Mouse (Mus musculus) kidney, embryonic 15.5 days (tissue): ENCODE measurements around the gene Cyp27a1. TPM values are rescaled to one million over a fixed set of nuclear protein-coding genes. Genes with fewer than 3 reads are reported as not detected.

ENCODE experiments used
- ATAC-seq: fragments of 200-750 bp; cut with Nextera tagmentation; replicated peaks from 2 replicates; pipeline ENCODE4 v1.8.0; 2017; ENCODE audit warnings: moderate TSS enrichment; ENCODE audit not compliant: low FRiP score
- H3K27ac ChIP-seq: fragments of 300-500 bp; sonication (generic); 2 replicates; pipeline ENCODE4 v1.5.1; 2015; ENCODE audit warnings: mild to moderate bottlenecking, inconsistent platforms
- H3K27me3 ChIP-seq: fragments of 300-500 bp; sonication (generic); 2 replicates; pipeline ENCODE4 v1.6.1; 2015; ENCODE audit warnings: inconsistent platforms
- H3K36me3 ChIP-seq: fragments of 300-500 bp; sonication (generic); 2 replicates; pipeline ENCODE4 v1.6.1; 2015; ENCODE audit warnings: inconsistent platforms
- H3K4me1 ChIP-seq: fragments of 300-500 bp; sonication (generic); 2 replicates; pipeline ENCODE4 v1.6.1; 2015; ENCODE audit warnings: inconsistent platforms
- H3K4me2 ChIP-seq: fragments of 300-500 bp; sonication (generic); 2 replicates; pipeline ENCODE4 v1.6.1; 2015; ENCODE audit warnings: moderate library complexity, mild to moderate bottlenecking, inconsistent platforms
- H3K4me3 ChIP-seq: fragments of 300-500 bp; sonication (generic); replicated peaks from 2 replicates; pipeline ENCODE4 v1.5.1; 2015; ENCODE audit warnings: mild to moderate bottlenecking, inconsistent platforms
- H3K9ac ChIP-seq: fragments of 300-500 bp; sonication (generic); 2 replicates; pipeline ENCODE4 v1.6.1; 2015; ENCODE audit warnings: mild to moderate bottlenecking, inconsistent platforms
- H3K9me3 ChIP-seq: fragments of 300-500 bp; sonication (generic); replicated peaks from 2 replicates; pipeline ENCODE4 v1.6.1; 2016; ENCODE audit warnings: inconsistent platforms
- WGBS: fragments of 180-500 bp; shearing (Covaris S2); methylation state at CpG from one replicate; pipeline ENCODE4 v1.1.7; 2015; ENCODE audit warnings: mixed read lengths; 5-methylcytosine and 5-hydroxymethylcytosine counted together
- polyA plus RNA-seq: library from polyadenylated mRNA; unstranded; fragments of >200 nt; fragmentation: Nextera tagmentation; extraction: Ambion mirVana; gene quantifications from 2 replicates; pipeline ENCODE4 v1.2.1, GENCODE M21; 2015

Gene Cyp27a1
- polyA plus RNA-seq, 1 experiment from 2014 or later: 7.2 TPM

DNA sequence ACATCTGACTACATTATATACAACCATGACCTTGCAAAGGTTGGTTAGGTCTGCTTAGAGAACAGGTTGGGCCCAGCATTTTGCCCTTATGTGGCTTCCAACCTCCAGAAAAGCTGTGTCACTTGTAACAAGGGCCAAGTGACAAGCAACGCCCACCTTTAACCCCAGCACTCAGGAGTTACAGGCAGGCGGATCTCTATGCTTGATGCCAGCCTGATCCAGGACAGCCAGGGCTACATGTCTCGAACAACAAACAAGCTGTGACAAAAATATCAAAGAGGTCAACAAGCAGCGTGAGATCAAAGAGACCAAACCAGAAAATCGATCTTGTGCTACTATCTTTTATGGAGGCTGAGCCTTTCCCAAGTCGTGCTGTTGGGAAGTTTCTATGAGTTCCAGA, 8.3 kb downstream of the Cyp27a1 start:
- 61% methylated on average over 6 of the region's 6 CpGs for WGBS

DNA sequence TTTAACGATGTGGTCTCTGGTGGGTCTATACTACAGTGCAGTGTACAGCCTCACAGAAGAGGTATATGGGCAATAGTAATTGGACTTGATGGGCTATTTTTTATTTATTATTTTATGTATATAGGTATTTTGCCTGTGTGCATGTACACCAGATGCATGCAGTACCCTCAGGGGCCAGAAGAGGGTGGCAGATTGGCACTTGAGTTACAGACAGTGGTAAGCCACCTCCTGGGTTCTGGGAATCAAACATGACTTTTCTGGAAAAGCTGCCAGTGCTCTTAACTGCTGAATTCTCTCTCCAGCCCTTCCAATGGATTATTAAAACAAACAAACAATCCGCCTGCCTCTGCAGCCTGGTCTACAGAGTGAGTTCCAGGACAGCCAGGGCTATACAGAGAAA, 10.4 kb downstream of the Cyp27a1 start:
- H3K9me3 ChIP-seq: no peaks in the 10 kb centered on the region
- H3K36me3 ChIP-seq: no peaks in the 10 kb centered on the region
- no peaks in the 10 kb centered on the region for H3K27me3 ChIP-seq
- H3K4me3 ChIP-seq: no peak overlapping the region
- 85% methylated on average over 2 of the region's 2 CpGs for WGBS
- H3K27ac ChIP-seq: no peak overlapping the region
- ATAC-seq: no peak
- no peak overlapping the region for H3K4me2 ChIP-seq
- H3K4me1 ChIP-seq: no peaks in the 10 kb centered on the region
- no peak overlapping the region for H3K9ac ChIP-seq

More for the DNA sequence above, 8.3 kb downstream of the Cyp27a1 start:
- Histone ChIP-seq H3K27me3 (no peaks in the 10 kb centered on the region), H3K4me2 (no peak overlapping the region), H3K27ac (no peak overlapping the region), H3K36me3 (no peaks in the 10 kb centered on the region), H3K4me1 (no peaks in the 10 kb centered on the region), H3K9ac (no peak overlapping the region), H3K4me3 (no peak overlapping the region), H3K9me3 (no peaks in the 10 kb centered on the region)
- no peak for ATAC-seq

DNA sequence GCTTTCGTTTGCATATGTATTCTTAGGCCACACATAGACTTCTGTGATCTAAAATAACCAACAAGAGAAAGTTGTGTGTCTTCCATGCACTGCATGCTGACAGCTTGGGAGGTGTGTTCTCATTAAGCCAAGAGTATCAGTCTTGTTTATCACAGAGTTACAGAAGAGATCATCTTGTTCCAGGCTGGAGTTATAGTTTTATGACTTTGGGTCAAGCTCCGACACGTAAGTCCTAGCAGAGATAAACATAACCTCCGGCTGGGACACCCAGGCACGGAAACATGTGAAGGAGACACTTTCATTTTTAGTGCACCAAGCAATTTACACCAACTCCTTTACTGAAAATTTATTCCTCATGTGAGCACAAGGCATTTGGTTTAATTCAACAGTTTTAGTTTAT, 12.7 kb downstream of the Cyp27a1 start:
- Histone ChIP-seq H3K9me3 (no peaks in the 10 kb centered on the region), H3K4me1 (no peaks in the 10 kb centered on the region), H3K4me2 (no peak overlapping the region), H3K9ac (no peak overlapping the region), H3K27me3 (no peaks in the 10 kb centered on the region), H3K36me3 (no peaks in the 10 kb centered on the region), H3K27ac (no peak overlapping the region), H3K4me3 (no peak overlapping the region)
- ATAC-seq: no peak
- 36% methylated on average over 5 of the region's 5 CpGs for WGBS

- Histone ChIP-seq H3K9me3 (no peaks in the 10 kb centered on the region), H3K4me3 (no peak overlapping the region), H3K27me3 (no peaks in the 10 kb centered on the region), H3K9ac (no peak overlapping the region), H3K36me3 (no peaks in the 10 kb centered on the region), H3K4me1 (no peaks in the 10 kb centered on the region), H3K4me2 (no peak overlapping the region), H3K27ac (no peak overlapping the region)
- no peak for ATAC-seq
- 75% methylated on average over 5 of the region's 5 CpGs for WGBS
Measured at GRCm38 (mm10) chr1:74726674-74727073, 13.3 kb downstream of the Cyp27a1 start.

DNA sequence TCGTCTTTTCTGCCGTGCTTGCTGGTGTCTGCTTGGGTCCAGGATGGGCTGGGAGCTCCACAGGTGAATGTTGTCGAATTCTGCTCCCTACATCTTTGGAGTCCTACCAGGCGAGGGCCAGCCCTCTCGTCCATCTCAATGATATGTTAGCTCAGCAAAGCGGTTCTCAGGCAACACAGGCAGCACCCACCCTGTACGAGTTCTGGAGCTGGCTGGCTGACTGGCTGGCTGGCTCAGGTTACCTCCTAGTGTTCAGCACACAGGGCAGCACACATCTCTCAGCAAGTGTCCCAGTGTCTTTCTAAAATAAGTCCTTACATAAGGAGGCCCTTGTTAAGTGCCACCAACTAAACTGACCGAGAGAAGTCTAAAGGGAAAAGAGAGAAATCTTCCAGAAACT, 15.1 kb downstream of the Cyp27a1 start:
- 59% methylated on average over 8 of the region's 8 CpGs for WGBS
- Histone ChIP-seq H3K27me3 (no peaks in the 10 kb centered on the region), H3K4me2 (no peak overlapping the region), H3K4me3 (no peak overlapping the region), H3K9me3 (no peaks in the 10 kb centered on the region), H3K4me1 (no peaks in the 10 kb centered on the region), H3K36me3 (no peaks in the 10 kb centered on the region), H3K27ac (no peak overlapping the region), H3K9ac (no peak overlapping the region)
- ATAC-seq: no peak

DNA sequence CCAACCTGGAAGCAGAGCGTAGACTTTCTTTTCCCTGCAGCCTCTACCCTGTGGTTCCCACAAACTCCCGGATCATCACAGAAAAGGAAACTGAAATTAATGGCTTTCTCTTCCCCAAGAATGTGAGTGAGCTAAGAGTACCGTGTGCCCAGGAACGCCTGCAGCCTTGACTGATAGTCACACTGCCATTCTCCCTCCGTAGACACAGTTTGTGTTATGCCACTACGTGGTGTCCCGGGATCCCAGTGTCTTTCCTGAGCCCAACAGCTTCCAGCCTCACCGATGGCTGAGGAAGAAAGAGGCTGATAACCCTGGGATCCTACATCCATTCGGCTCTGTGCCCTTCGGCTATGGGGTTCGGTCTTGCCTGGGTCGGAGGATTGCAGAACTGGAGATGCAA, 23.6 kb downstream of the Cyp27a1 start:
- Histone ChIP-seq H3K27ac (no peak overlapping the region), H3K9ac (no peak overlapping the region), H3K4me3 (no peak overlapping the region), H3K27me3 (no peaks in the 10 kb centered on the region), H3K4me1 (no peaks in the 10 kb centered on the region), H3K9me3 (no peaks in the 10 kb centered on the region), H3K4me2 (no peak overlapping the region), H3K36me3 (no peaks in the 10 kb centered on the region)
- 88% methylated on average over 12 of the region's 12 CpGs for WGBS
- no peak for ATAC-seq

DNA sequence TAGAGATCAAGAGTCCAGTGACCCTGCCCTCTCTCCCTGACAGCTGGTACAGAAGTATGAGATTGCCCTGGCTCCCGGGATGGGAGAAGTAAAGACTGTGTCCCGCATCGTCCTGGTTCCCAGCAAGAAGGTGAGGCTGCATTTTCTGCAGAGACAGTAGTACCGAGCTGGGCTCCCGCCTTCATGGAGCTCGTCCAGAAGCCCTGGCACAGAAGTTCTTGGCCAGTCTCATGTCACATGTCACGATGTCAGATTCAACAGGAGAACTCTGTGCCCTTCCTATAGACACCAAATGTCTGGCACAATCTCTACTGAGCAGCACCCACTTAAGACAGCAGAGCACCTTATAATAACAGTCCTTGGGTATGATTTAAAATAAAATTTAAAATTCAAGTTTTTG, 24.1 kb downstream of the Cyp27a1 start:
- no peak overlapping the region for H3K4me3 ChIP-seq
- WGBS: 84% methylated on average over 7 of the region's 7 CpGs

GRCm38 (mm10) chr1:74740846-74741245, 27.5 kb downstream of the Cyp27a1 start:
- Histone ChIP-seq H3K4me3 (no peak overlapping the region), H3K27ac (no peak overlapping the region), H3K9ac (no peak overlapping the region), H3K27me3 (no peaks in the 10 kb centered on the region), H3K4me1 (no peaks in the 10 kb centered on the region), H3K4me2 (no peak overlapping the region), H3K9me3 (no peaks in the 10 kb centered on the region), H3K36me3 (no peaks in the 10 kb centered on the region)
- 74% methylated on average over 7 of the region's 7 CpGs for WGBS
- no peak for ATAC-seq

More for the DNA sequence above, 24.1 kb downstream of the Cyp27a1 start:
- no peaks in the 10 kb centered on the region for H3K4me1 ChIP-seq
- H3K27ac ChIP-seq: no peak overlapping the region
- H3K4me2 ChIP-seq: no peak overlapping the region
- H3K9ac ChIP-seq: no peak overlapping the region
- ATAC-seq: no peak
- no peaks in the 10 kb centered on the region for H3K9me3 ChIP-seq
- no peaks in the 10 kb centered on the region for H3K27me3 ChIP-seq
- H3K36me3 ChIP-seq: no peaks in the 10 kb centered on the region

GRCm38 (mm10) chr1:74747335-74747734, 34.0 kb downstream of the Cyp27a1 start:
- H3K4me3 ChIP-seq: no peak overlapping the region
- ATAC-seq: no peak
- peaks cover 14% of the 10 kb centered on the region for H3K4me1 ChIP-seq
- H3K4me2 ChIP-seq: no peak overlapping the region
- no peak overlapping the region for H3K27ac ChIP-seq
- peaks cover 24% of the 10 kb centered on the region for H3K27me3 ChIP-seq
- no peak overlapping the region for H3K9ac ChIP-seq
- no peaks in the 10 kb centered on the region for H3K9me3 ChIP-seq
- 76% methylated on average over 5 of the region's 5 CpGs for WGBS
- no peaks in the 10 kb centered on the region for H3K36me3 ChIP-seq

DNA sequence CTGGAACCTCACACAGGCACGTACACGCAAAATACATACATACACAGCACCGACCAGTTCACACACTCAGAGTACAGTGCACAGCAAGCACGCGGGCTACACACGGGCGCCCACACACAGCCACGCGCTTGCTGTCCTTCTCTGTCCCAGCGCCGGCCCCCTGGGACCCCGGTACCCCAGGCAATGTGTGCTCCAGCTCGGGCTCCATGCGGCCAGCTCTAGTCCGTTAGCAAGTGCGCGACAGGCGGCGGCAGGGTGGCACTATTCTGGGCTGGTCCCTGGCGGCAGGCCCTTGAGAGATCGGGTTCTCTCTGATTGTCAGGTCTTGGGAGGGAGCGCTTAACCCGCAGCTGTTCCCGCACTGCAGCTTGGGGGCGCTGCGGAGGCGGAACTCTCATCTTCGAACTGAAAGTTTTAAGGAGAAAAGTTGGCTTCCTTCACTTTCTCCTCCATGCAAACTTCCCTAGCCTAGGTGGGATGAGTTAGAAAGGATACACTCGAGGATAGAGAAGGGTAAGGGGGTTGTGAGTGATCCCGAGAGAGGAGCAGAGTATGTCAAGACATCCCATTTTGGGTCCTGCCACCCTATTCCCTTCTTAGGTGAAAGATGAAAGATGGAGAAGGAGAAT, 35.4 kb downstream of the Cyp27a1 start, which contains the start of gene Prkag3:
Prkag3 (minus strand) TSS at position 579 of the 629 bp plus-strand sequence.
- no peaks in the 10 kb centered on the region for H3K9me3 ChIP-seq
- peak within 1 kb of the TSS; percentile 30; the same call in 1 of the 2 replicates for H3K9ac ChIP-seq
- 11% methylated on average over 30 of the region's 30 CpGs for WGBS
- H3K27ac ChIP-seq: no peak within 1 kb of the TSS
- peak within 1 kb of the TSS; percentile 61 for H3K4me2 ChIP-seq
- peaks cover 14% of the 10 kb centered on the region for H3K4me1 ChIP-seq
- H3K4me3 ChIP-seq: peak within 1 kb of the TSS; percentile 29
- peaks cover 24% of the 10 kb centered on the region for H3K27me3 ChIP-seq
- peak; percentile 67 for ATAC-seq
- no peaks in the 10 kb centered on the region for H3K36me3 ChIP-seq

DNA sequence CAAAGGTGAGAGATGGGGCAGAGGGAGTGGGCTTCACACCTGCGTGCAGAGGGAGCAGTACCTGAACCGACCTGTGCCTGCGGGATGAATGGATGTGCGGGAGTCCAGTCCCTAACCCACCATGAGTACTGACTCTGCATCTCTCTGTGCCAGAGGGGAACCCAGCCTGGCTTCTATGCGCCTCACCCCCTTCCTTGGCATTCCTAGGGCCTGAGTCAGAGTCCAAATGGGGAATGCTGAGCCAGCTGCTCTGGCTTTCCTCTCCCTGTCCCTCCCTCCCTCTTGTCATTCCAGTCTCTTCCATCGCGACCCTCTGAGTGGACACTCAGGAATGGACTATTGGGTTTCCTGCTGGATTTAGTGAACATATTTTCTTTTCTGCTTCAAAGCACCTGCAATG, 35.9 kb downstream of the Cyp27a1 start:
- ATAC-seq: peak; percentile 68
- Histone ChIP-seq H3K27me3 (peaks cover 24% of the 10 kb centered on the region), H3K4me3 (no peak overlapping the region), H3K27ac (no peak overlapping the region), H3K36me3 (no peaks in the 10 kb centered on the region), H3K4me2 (peak overlapping the region; percentile 61), H3K9me3 (no peaks in the 10 kb centered on the region), H3K4me1 (peaks cover 14% of the 10 kb centered on the region), H3K9ac (no peak overlapping the region)
- WGBS: 60% methylated on average over 7 of the region's 7 CpGs

- H3K4me3 ChIP-seq: no peak overlapping the region
- H3K9ac ChIP-seq: no peak overlapping the region
- H3K9me3 ChIP-seq: no peaks in the 10 kb centered on the region
- 76% methylated on average over 4 of the region's 4 CpGs for WGBS
- no peaks in the 10 kb centered on the region for H3K36me3 ChIP-seq
- H3K27ac ChIP-seq: no peak overlapping the region
- H3K27me3 ChIP-seq: peaks cover 24% of the 10 kb centered on the region
- no peak for ATAC-seq
- peaks cover 14% of the 10 kb centered on the region for H3K4me1 ChIP-seq
- H3K4me2 ChIP-seq: no peak overlapping the region
Measured at GRCm38 (mm10) chr1:74750683-74751082, 37.3 kb downstream of the Cyp27a1 start.

GRCm38 (mm10) chr1:74752150-74752549, 38.8 kb downstream of the Cyp27a1 start:
- Histone ChIP-seq H3K4me3 (no peak overlapping the region), H3K27ac (no peak overlapping the region), H3K9ac (no peak overlapping the region), H3K9me3 (no peaks in the 10 kb centered on the region), H3K4me2 (no peak overlapping the region), H3K4me1 (peaks cover 14% of the 10 kb centered on the region), H3K36me3 (no peaks in the 10 kb centered on the region), H3K27me3 (peaks cover 23% of the 10 kb centered on the region)
- 84% methylated on average over 8 of the region's 8 CpGs for WGBS
- ATAC-seq: no peak
